Mouse (Mus musculus) adrenal gland, adult 18-20 months (tissue): ENCODE data around the gene Gm9922. TPM values are rescaled to one million over a fixed set of nuclear protein-coding genes. Genes with fewer than 3 reads are reported as not detected.

Experiments
- DNase-seq, 2 experiments: peaks; one replicate each; pipeline ENCODE4 v3.0.0; 2021 to 2022; ENCODE audit warnings: low spot score in 2 of 2
- total RNA-seq, 2 experiments: library from RNA; stranded (reverse); gene quantifications; 1 replicate in 1 of 2; 2 replicates in 1 of 2; pipeline ENCODE4 v1.2.3; 2021

Gm9922 gene
- total RNA-seq, 2 experiments from 2014 or later: 1.4 to 1.9 TPM

DNA sequence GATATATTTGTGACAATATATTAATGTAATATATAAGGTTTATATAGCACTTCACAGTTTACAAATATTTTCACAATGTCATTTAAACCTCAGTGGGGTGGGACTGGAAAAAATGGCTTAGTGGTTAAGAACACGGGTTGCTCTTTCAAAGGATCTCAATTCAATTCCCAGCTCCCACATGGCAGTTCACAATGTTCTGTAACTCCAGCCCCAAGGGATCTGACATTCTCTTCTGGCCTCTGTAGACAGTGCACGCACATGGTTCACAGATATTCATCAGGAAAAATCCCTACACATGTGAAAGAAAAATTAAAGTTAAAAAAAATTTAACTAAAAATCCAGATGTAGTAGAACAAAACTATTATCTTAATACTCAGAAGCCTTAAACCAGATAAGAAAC, 41.2 kb downstream of the Gm9922 start:
- DNase-seq: no peak

DNA sequence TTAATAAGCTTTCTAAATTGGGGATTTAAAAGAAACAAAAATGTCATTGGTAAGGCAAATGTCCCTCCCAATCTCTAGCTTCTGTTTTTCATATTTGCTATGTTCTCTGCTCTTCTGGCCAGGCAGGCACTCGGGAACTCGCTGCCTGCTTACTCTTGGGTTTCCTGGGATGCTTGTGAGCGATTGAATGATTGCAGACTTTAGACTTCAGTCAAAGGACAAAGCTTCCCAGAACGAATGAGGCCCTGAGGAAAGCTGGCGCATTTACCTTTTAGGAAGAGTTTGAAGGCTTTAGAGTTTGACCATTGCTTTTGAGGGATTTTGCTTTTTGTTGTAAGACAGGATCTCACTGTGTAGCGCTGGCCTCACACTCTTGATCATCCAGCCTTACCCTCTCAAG, 41.9 kb downstream of the Gm9922 start:
- no peak for DNase-seq

Other genes with a start within 250 kb of the Gm9922 start
- gene Tbc1d4, start 120.6 kb downstream of the Gm9922 start, total RNA-seq: 10 to 100 TPM; 32.8 to 52.2 TPM
- gene Commd6, start 89.1 kb downstream of the Gm9922 start, total RNA-seq: 10 to 100 TPM; 91.2 to 92.7 TPM
- 10 to 100 TPM; 39.7 to 41.3 TPM for gene Uchl3, start 75.8 kb downstream of the Gm9922 start, total RNA-seq
- gene Lmo7, start 143 bp upstream of the Gm9922 start, total RNA-seq: 10 to 100 TPM; 15.9 to 18.3 TPM